In genomic region chr5:137513951-137514721, GRCm38 (mm10) we compare ENCODE assay signal across 13 mouse cellular contexts. TPM values are rescaled to one million over a fixed set of nuclear protein-coding genes. Genes with fewer than 3 reads are reported as not detected.
DNase-seq lines count a peak whose midpoint lies in the region; ATAC-seq lines count a peak whose summit lies in the region.
"Had no signal": no experiment of that assay in that cellular context is flagged by ENCODE, and none has a peak within 500 bp of the region (broad histone marks: within the 10 kb centered on the region; RNA-seq: fewer than 3 reads in every experiment).

No protein-coding gene starts in this region.

- peak overlapping the region; percentile 50 for H3K9ac ChIP-seq in forebrain, embryonic 13.5 days
- H3K9ac ChIP-seq in forebrain, embryonic 15.5 days (replicated peaks) = no peak overlapping the region
- 0 out of 2 replicates have a peak overlapping the region, but pooled peaks have one; percentile 12 for H3K9ac ChIP-seq in midbrain, embryonic 12.5 days (replicated peaks)
- peak overlapping the region; percentile 6; the same call in 1 of the 2 replicates for H3K9ac ChIP-seq in hindbrain, embryonic 16.5 days (ENCODE audit: low read depth, low read length)
- H3K9ac ChIP-seq: embryonic facial prominence, embryonic 15.5 days; liver, embryonic 13.5 days; stomach, embryonic 15.5 days had no signal

- 84% methylated on average over 12 of the region's 12 CpGs for WGBS in forebrain, embryonic 13.5 days
- 83% methylated on average over 12 of the region's 12 CpGs for WGBS in forebrain, embryonic 15.5 days
- 84% methylated on average over 12 of the region's 12 CpGs for WGBS in midbrain, embryonic 12.5 days
- WGBS in midbrain, embryonic 10.5 days = 93% methylated on average over 12 of the region's 12 CpGs
- 85% methylated on average over 10 of the region's 12 CpGs for WGBS in hindbrain, embryonic 16.5 days

- DNase-seq in midbrain, embryonic 10.5 days (ENCODE audit: low spot score) = no peak
- peak; percentile 62 to 65 for DNase-seq in cerebellum, postnatal 10 days
- no peak for DNase-seq in layer of hippocampus, adult 9-11 months
- DNase-seq in frontal cortex, postnatal 10 days (ENCODE audit: low spot score in 2 of 2) = no peak
- DNase-seq: kidney, adult 2 months; liver, embryonic 13.5 days had no signal

- H3K4me3 ChIP-seq in forebrain, embryonic 13.5 days = no peak overlapping the region
- no peak overlapping the region for H3K4me3 ChIP-seq in forebrain, embryonic 15.5 days
- H3K4me3 ChIP-seq in midbrain, embryonic 12.5 days = no peak overlapping the region
- H3K4me3 ChIP-seq in midbrain, embryonic 10.5 days = no peak overlapping the region; the same call in 1 of the 2 replicates
- no peak overlapping the region for H3K4me3 ChIP-seq in hindbrain, embryonic 16.5 days (ENCODE audit: low read length)
- H3K4me3 ChIP-seq: embryonic facial prominence, embryonic 15.5 days; heart, embryonic 10.5 days; liver, embryonic 13.5 days; stomach, embryonic 15.5 days had no signal

- H3K27me3 ChIP-seq in forebrain, embryonic 13.5 days = no peaks in the 10 kb centered on the region
- H3K27me3 ChIP-seq in forebrain, embryonic 15.5 days = no peaks in the 10 kb centered on the region
- H3K27me3 ChIP-seq in midbrain, embryonic 12.5 days = no peaks in the 10 kb centered on the region
- no peaks in the 10 kb centered on the region for H3K27me3 ChIP-seq in midbrain, embryonic 10.5 days (ENCODE audit: low read depth, poor library complexity, severe bottlenecking)
- H3K27me3 ChIP-seq in hindbrain, embryonic 16.5 days (replicated peaks; ENCODE audit: control insufficient read depth, insufficient read depth, low read length) = no peaks in the 10 kb centered on the region
- H3K27me3 ChIP-seq: embryonic facial prominence, embryonic 15.5 days; liver, embryonic 13.5 days; stomach, embryonic 15.5 days had no signal

- peaks cover 22% of the 10 kb centered on the region for H3K36me3 ChIP-seq in forebrain, embryonic 13.5 days (ENCODE audit: poor library complexity, severe bottlenecking)
- peaks cover 9% of the 10 kb centered on the region for H3K36me3 ChIP-seq in forebrain, embryonic 15.5 days
- peaks cover 11% of the 10 kb centered on the region for H3K36me3 ChIP-seq in midbrain, embryonic 12.5 days
- peaks cover 48% of the 10 kb centered on the region for H3K36me3 ChIP-seq in midbrain, embryonic 10.5 days
- H3K36me3 ChIP-seq in hindbrain, embryonic 16.5 days (ENCODE audit: control insufficient read depth, insufficient read depth, low read length) = peaks cover 6% of the 10 kb centered on the region

- no peak overlapping the region for H3K4me2 ChIP-seq in forebrain, embryonic 13.5 days
- H3K4me2 ChIP-seq in forebrain, embryonic 15.5 days (replicated peaks) = no peak overlapping the region
- peak overlapping the region; percentile 2; the same call in 1 of the 2 replicates for H3K4me2 ChIP-seq in midbrain, embryonic 12.5 days (replicated peaks)
- H3K4me2 ChIP-seq in hindbrain, embryonic 16.5 days (ENCODE audit: low read length) = no peak overlapping the region
- H3K4me2 ChIP-seq: embryonic facial prominence, embryonic 15.5 days; liver, embryonic 13.5 days; stomach, embryonic 15.5 days had no signal

- no peak for ATAC-seq in forebrain, embryonic 13.5 days
- ATAC-seq in forebrain, embryonic 15.5 days (replicated peaks) = no peak
- ATAC-seq in midbrain, embryonic 12.5 days (ENCODE audit: low FRiP score, low read depth) = no peak
- ATAC-seq in hindbrain, embryonic 16.5 days = no peak

- no peak overlapping the region for H3K27ac ChIP-seq in forebrain, embryonic 13.5 days
- H3K27ac ChIP-seq in forebrain, embryonic 15.5 days (replicated peaks) = no peak overlapping the region
- no peak overlapping the region for H3K27ac ChIP-seq in midbrain, embryonic 12.5 days (replicated peaks)
- no peak overlapping the region for H3K27ac ChIP-seq in midbrain, embryonic 10.5 days (replicated peaks)
- no peak overlapping the region for H3K27ac ChIP-seq in hindbrain, embryonic 16.5 days (ENCODE audit: low read depth, low read length)
- H3K27ac ChIP-seq: embryonic facial prominence, embryonic 15.5 days; heart, embryonic 10.5 days; liver, embryonic 13.5 days; stomach, embryonic 15.5 days had no signal

- peaks cover 50% of the 10 kb centered on the region for H3K4me1 ChIP-seq in forebrain, embryonic 13.5 days
- peaks cover 56% of the 10 kb centered on the region for H3K4me1 ChIP-seq in forebrain, embryonic 15.5 days
- H3K4me1 ChIP-seq in midbrain, embryonic 12.5 days = peaks cover 37% of the 10 kb centered on the region
- H3K4me1 ChIP-seq in midbrain, embryonic 10.5 days = peaks cover 56% of the 10 kb centered on the region
- H3K4me1 ChIP-seq in hindbrain, embryonic 16.5 days (ENCODE audit: control insufficient read depth, insufficient read depth, low read depth, low read length) = peaks cover 38% of the 10 kb centered on the region

- H3K9me3 ChIP-seq in forebrain, embryonic 13.5 days (replicated peaks) = no peaks in the 10 kb centered on the region
- H3K9me3 ChIP-seq in forebrain, embryonic 15.5 days = no peaks in the 10 kb centered on the region
- H3K9me3 ChIP-seq in midbrain, embryonic 12.5 days = no peaks in the 10 kb centered on the region
- H3K9me3 ChIP-seq in midbrain, embryonic 10.5 days (replicated peaks) = no peaks in the 10 kb centered on the region
- H3K9me3 ChIP-seq in hindbrain, embryonic 16.5 days (ENCODE audit: control insufficient read depth, low read length) = no peaks in the 10 kb centered on the region
- H3K9me3 ChIP-seq: embryonic facial prominence, embryonic 15.5 days; heart, embryonic 10.5 days; liver, embryonic 13.5 days; stomach, embryonic 15.5 days had no signal

RNA-seq across cellular contexts. Expression of gene Gigyf1, which starts 4.2 kb away (rescaled TPM):
- polyA plus RNA-seq in forebrain, embryonic 13.5 days (2015; fragmentation: Nextera tagmentation; extraction: Ambion mirVana) = 16.1 and 17.5 TPM in 2 replicates
- 19.2 and 20.0 TPM in 2 replicates for polyA plus RNA-seq in forebrain, embryonic 15.5 days (2015; fragmentation: Nextera tagmentation; extraction: Ambion mirVana)
- 20.5 and 21.1 TPM in 2 replicates for polyA plus RNA-seq in midbrain, embryonic 12.5 days (2016; fragmentation: Nextera tagmentation; extraction: Ambion mirVana)
- polyA plus RNA-seq in midbrain, embryonic 10.5 days (2016; fragmentation: Nextera tagmentation; extraction: Ambion mirVana) = 15.1 and 16.4 TPM in 2 replicates
- 11.8 and 16.3 TPM in 2 replicates for polyA plus RNA-seq in hindbrain, embryonic 16.5 days (2015; fragmentation: Nextera tagmentation; extraction: Ambion mirVana)

RNA-seq across cellular contexts. Expression of gene Pop7, which starts 11.8 kb away (rescaled TPM):
- polyA plus RNA-seq in forebrain, embryonic 13.5 days (2015; fragmentation: Nextera tagmentation; extraction: Ambion mirVana) = 75.6 and 82.9 TPM in 2 replicates
- polyA plus RNA-seq in forebrain, embryonic 15.5 days (2015; fragmentation: Nextera tagmentation; extraction: Ambion mirVana) = 75.9 and 79.3 TPM in 2 replicates
- 58.0 and 58.1 TPM in 2 replicates for polyA plus RNA-seq in midbrain, embryonic 12.5 days (2016; fragmentation: Nextera tagmentation; extraction: Ambion mirVana)
- polyA plus RNA-seq in midbrain, embryonic 10.5 days (2016; fragmentation: Nextera tagmentation; extraction: Ambion mirVana) = 54.1 and 55.3 TPM in 2 replicates
- polyA plus RNA-seq in hindbrain, embryonic 16.5 days (2015; fragmentation: Nextera tagmentation; extraction: Ambion mirVana) = 79.3 and 87.0 TPM in 2 replicates

RNA-seq across cellular contexts. Expression of gene Epo, which starts 18.9 kb away (rescaled TPM):
- polyA plus RNA-seq in forebrain, embryonic 13.5 days (2015; fragmentation: Nextera tagmentation; extraction: Ambion mirVana) = 0.35 TPM in 1 of 2 replicates, not detected in the other
- polyA plus RNA-seq in forebrain, embryonic 15.5 days (2015; fragmentation: Nextera tagmentation; extraction: Ambion mirVana) = not detected in 2 replicates
- 0.34 TPM in 1 of 2 replicates, not detected in the other for polyA plus RNA-seq in midbrain, embryonic 12.5 days (2016; fragmentation: Nextera tagmentation; extraction: Ambion mirVana)
- polyA plus RNA-seq in midbrain, embryonic 10.5 days (2016; fragmentation: Nextera tagmentation; extraction: Ambion mirVana) = 2.6 and 5.5 TPM in 2 replicates
- polyA plus RNA-seq in hindbrain, embryonic 16.5 days (2015; fragmentation: Nextera tagmentation; extraction: Ambion mirVana) = not detected in 2 replicates
- polyA plus RNA-seq: embryonic facial prominence, embryonic 15.5 days; kidney, adult 2 months; stomach, embryonic 15.5 days had no signal

RNA-seq across cellular contexts. Expression of gene Gnb2, which starts 19.2 kb away (rescaled TPM):
- 483 and 508 TPM in 2 replicates for polyA plus RNA-seq in forebrain, embryonic 13.5 days (2015; fragmentation: Nextera tagmentation; extraction: Ambion mirVana)
- 535 and 578 TPM in 2 replicates for polyA plus RNA-seq in forebrain, embryonic 15.5 days (2015; fragmentation: Nextera tagmentation; extraction: Ambion mirVana)
- 464 and 467 TPM in 2 replicates for polyA plus RNA-seq in midbrain, embryonic 12.5 days (2016; fragmentation: Nextera tagmentation; extraction: Ambion mirVana)
- polyA plus RNA-seq in midbrain, embryonic 10.5 days (2016; fragmentation: Nextera tagmentation; extraction: Ambion mirVana) = 400 and 414 TPM in 2 replicates
- polyA plus RNA-seq in hindbrain, embryonic 16.5 days (2015; fragmentation: Nextera tagmentation; extraction: Ambion mirVana) = 519 and 521 TPM in 2 replicates

RNA-seq across cellular contexts. Expression of gene Zan, which starts 37.3 kb away (rescaled TPM):
- polyA plus RNA-seq in forebrain, embryonic 13.5 days (2015; fragmentation: Nextera tagmentation; extraction: Ambion mirVana) = 0.08 and 0.12 TPM in 2 replicates
- polyA plus RNA-seq in forebrain, embryonic 15.5 days (2015; fragmentation: Nextera tagmentation; extraction: Ambion mirVana) = 0.04 and 0.14 TPM in 2 replicates
- polyA plus RNA-seq in midbrain, embryonic 12.5 days (2016; fragmentation: Nextera tagmentation; extraction: Ambion mirVana) = 0.03 TPM in 1 of 2 replicates, not detected in the other
- 0.07 and 0.09 TPM in 2 replicates for polyA plus RNA-seq in midbrain, embryonic 10.5 days (2016; fragmentation: Nextera tagmentation; extraction: Ambion mirVana)
- polyA plus RNA-seq in hindbrain, embryonic 16.5 days (2015; fragmentation: Nextera tagmentation; extraction: Ambion mirVana) = 0.19 and 0.24 TPM in 2 replicates

Comparison
In these comparisons a context has a peak if more than half of its experiments do, and no peak if none do; other contexts are left out.
1. DNase-seq: peak in cerebellum, postnatal 10 days (2 of 2); none in midbrain, embryonic 10.5 days (single experiment), layer of hippocampus, adult 9-11 months (single experiment) and frontal cortex, postnatal 10 days (0 of 2).